Mouse (Mus musculus) hematopoietic stem cell, adult 5-6 weeks (primary cell): ENCODE data around the gene Nod1. TPM values are rescaled to one million over a fixed set of nuclear protein-coding genes. Genes with fewer than 3 reads are reported as not detected.

Source experiments
- ATAC-seq, 2 experiments: fragments of 125-278 bp in 1 of 2; replicated peaks in 1 of 2; 2 replicates each; pipeline ENCODE4 v1.8.0; 2016 to 2017; ENCODE audit warnings: inconsistent platforms in 2 of 2, mild to moderate bottlenecking in 2 of 2, moderate number of reproducible peaks in 2 of 2, low read depth in 1 of 2, moderate TSS enrichment in 1 of 2; ENCODE audit not compliant: low FRiP score in 2 of 2, poor library complexity in 2 of 2, severe bottlenecking in 2 of 2, insufficient read depth in 1 of 2, low TSS enrichment in 1 of 2
- total RNA-seq: library from RNA; stranded (forward); fragments of 172-1452, 232-1000 nt; gene quantifications from 2 replicates; pipeline ENCODE4 v1.2.3, GENCODE M21; 2017

Gene Nod1
- total RNA-seq, 1 experiment from 2014 or later: 5.8 TPM

GRCm38 (mm10) chr6:54991189-54991588 lies 18.8 kb upstream of the Nod1 start:
- ATAC-seq: 0 out of 4 replicates have a peak, but pooled peaks of 1 of the 2 experiments have one; percentile 9

- ATAC-seq: no peak
Observed at GRCm38 (mm10) chr6:54988141-54988540, 15.7 kb upstream of the Nod1 start.

- no peak for ATAC-seq
Observed at GRCm38 (mm10) chr6:54984096-54984495, 11.7 kb upstream of the Nod1 start.

GRCm38 (mm10) chr6:54983526-54984050 lies 11.2 kb upstream of the Nod1 start:
- no peak for ATAC-seq

GRCm38 (mm10) chr6:54979426-54979825 lies 7.0 kb upstream of the Nod1 start:
- ATAC-seq: no peak

GRCm38 (mm10) chr6:54975616-54976015 lies 3.2 kb upstream of the Nod1 start:
- ATAC-seq: no peak

- ATAC-seq: peak in 1 of 2 experiments; percentile 11; a peak in 1 of 4 replicates
Observed at GRCm38 (mm10) chr6:54974501-54974900, 2.1 kb upstream of the Nod1 start.

GRCm38 (mm10) chr6:54972929-54973211 lies 458 bp upstream of the Nod1 start:
- peak; percentile 46 to 58; a peak in 3 of 4 replicates for ATAC-seq

GRCm38 (mm10) chr6:54971731-54972110 lies 691 bp downstream of the Nod1 start:
- ATAC-seq: no peak

- ATAC-seq: no peak
Observed at GRCm38 (mm10) chr6:54970506-54970905, 1.9 kb downstream of the Nod1 start.

GRCm38 (mm10) chr6:54969801-54970200 lies 2.6 kb downstream of the Nod1 start:
- no peak for ATAC-seq

GRCm38 (mm10) chr6:54967591-54967990 lies 4.8 kb downstream of the Nod1 start:
- ATAC-seq: no peak

- no peak for ATAC-seq
Observed at GRCm38 (mm10) chr6:54965234-54965633, 7.2 kb downstream of the Nod1 start.

- ATAC-seq: no peak
Observed at GRCm38 (mm10) chr6:54964755-54965154, 7.7 kb downstream of the Nod1 start.

GRCm38 (mm10) chr6:54963599-54963998 lies 8.8 kb downstream of the Nod1 start:
- ATAC-seq: no peak

GRCm38 (mm10) chr6:54957655-54958054 lies 14.8 kb downstream of the Nod1 start:
- ATAC-seq: no peak

- peak; percentile 59 to 62; a peak in 3 of 4 replicates for ATAC-seq
Observed at GRCm38 (mm10) chr6:54956425-54956824, 16.0 kb downstream of the Nod1 start.

GRCm38 (mm10) chr6:54955949-54956348 lies 16.5 kb downstream of the Nod1 start:
- ATAC-seq: no peak

GRCm38 (mm10) chr6:54954659-54955414 lies 17.6 kb downstream of the Nod1 start:
- ATAC-seq: peak; percentile 58 to 80
